Comparison of ENCODE assay signal across 8 mouse cellular contexts in genomic region chr7:118855171-118855876, GRCm38 (mm10). TPM values are rescaled to one million over a fixed set of nuclear protein-coding genes. Genes with fewer than 3 reads are reported as not detected.
DNase-seq lines count a peak whose midpoint lies in the region; ATAC-seq and TF ChIP-seq lines count a peak whose summit lies in the region.

TSS of gene Iqck (plus strand) at chr7:118855752.

- peak; percentile 89 for DNase-seq in G1E (ENCODE audit: low spot score)
- DNase-seq in cerebellum, adult 18-20 months: peak; percentile 93
- peak; percentile 95 for DNase-seq in forebrain, postnatal 0 days
- DNase-seq in layer of hippocampus, adult 9-10 months (ENCODE audit: low spot score): peak; percentile 66
- DNase-seq in ovary, postnatal 10 days (ENCODE audit: low spot score): peak; percentile 89
- peak; percentile 83 to 88 for DNase-seq in thymus, postnatal 10 days (ENCODE audit: low spot score in 2 of 2)

- no peaks in the 10 kb centered on the region for H3K27me3 ChIP-seq in G1E (ENCODE audit: insufficient read depth, low read length)
- no peaks in the 10 kb centered on the region for H3K27me3 ChIP-seq in forebrain, postnatal 0 days (ENCODE audit: insufficient read depth, low read length)
- no peaks in the 10 kb centered on the region for H3K27me3 ChIP-seq in lung, embryonic 16.5 days (ENCODE audit: control insufficient read depth, insufficient read depth, low read depth, low read length)

- H3K9ac ChIP-seq in forebrain, postnatal 0 days: peak within 1 kb of the TSS; percentile 71
- peak within 1 kb of the TSS; percentile 82 for H3K9ac ChIP-seq in lung, embryonic 16.5 days (ENCODE audit: low read length)

- H3K27ac ChIP-seq in forebrain, postnatal 0 days (ENCODE audit: low read depth, low read length): peak within 1 kb of the TSS; percentile 83
- peak within 1 kb of the TSS; percentile 71 for H3K27ac ChIP-seq in lung, embryonic 16.5 days (ENCODE audit: low read length)

- TF ChIP-seq CTCF in G1E (IDR thresholded peaks at IDR 0.05; ENCODE audit: low read depth, low read length): no peak
- 0 out of 2 replicates have a peak, but pooled peaks have one; percentile 11 for TF ChIP-seq CTCF in forebrain, postnatal 0 days (IDR thresholded peaks at IDR 0.05; ENCODE audit: low read depth)

- peaks cover 55% of the 10 kb centered on the region for H3K36me3 ChIP-seq in G1E (replicated peaks)
- peaks cover 22% of the 10 kb centered on the region for H3K36me3 ChIP-seq in forebrain, postnatal 0 days (ENCODE audit: insufficient read depth)
- peaks cover 7% of the 10 kb centered on the region for H3K36me3 ChIP-seq in lung, embryonic 16.5 days (ENCODE audit: control insufficient read depth, insufficient read depth, low read length)

- peak; percentile 84 for ATAC-seq in G1E (ENCODE audit: extremely low read depth, insufficient number of reproducible peaks, low FRiP score, poor library complexity, severe bottlenecking)
- ATAC-seq in forebrain, postnatal 0 days: peak; percentile 99
- peak; percentile 93 to 95 for ATAC-seq in hematopoietic stem cell, adult 5-6 weeks (replicated peaks in 1 of 2; ENCODE audit: insufficient read depth in 1 of 2, low FRiP score in 2 of 2, low TSS enrichment in 1 of 2, low read depth in 1 of 2, poor library complexity in 2 of 2, severe bottlenecking in 2 of 2)
- peak; percentile 98 for ATAC-seq in lung, embryonic 16.5 days (ENCODE audit: low read depth)

- no peaks in the 10 kb centered on the region for H3K9me3 ChIP-seq in G1E (replicated peaks)
- no peaks in the 10 kb centered on the region for H3K9me3 ChIP-seq in forebrain, postnatal 0 days (ENCODE audit: low read length)
- no peaks in the 10 kb centered on the region for H3K9me3 ChIP-seq in lung, embryonic 16.5 days (ENCODE audit: control insufficient read depth, low read length)

- peak within 1 kb of the TSS; percentile 89 for H3K4me3 ChIP-seq in G1E (ENCODE audit: low read depth, low read length)
- peak within 1 kb of the TSS; percentile 77 for H3K4me3 ChIP-seq in forebrain, postnatal 0 days (ENCODE audit: low read depth, low read length)
- H3K4me3 ChIP-seq in lung, embryonic 16.5 days (ENCODE audit: low read length): peak within 1 kb of the TSS; percentile 87

- peaks cover 59% of the 10 kb centered on the region for H3K4me1 ChIP-seq in G1E (ENCODE audit: insufficient read depth, low read depth, low read length)
- H3K4me1 ChIP-seq in forebrain, postnatal 0 days (ENCODE audit: insufficient read depth): peaks cover 12% of the 10 kb centered on the region
- peaks cover 15% of the 10 kb centered on the region for H3K4me1 ChIP-seq in lung, embryonic 16.5 days (replicated peaks; ENCODE audit: control insufficient read depth, insufficient read depth, low read length)

- under 1% methylated on average over 57 of the region's 57 CpGs for WGBS in forebrain, postnatal 0 days
- WGBS in lung, embryonic 16.5 days: under 1% methylated on average over 52 of the region's 57 CpGs

- H3K4me2 ChIP-seq in forebrain, postnatal 0 days (ENCODE audit: low read depth): peak within 1 kb of the TSS; percentile 70
- H3K4me2 ChIP-seq in lung, embryonic 16.5 days (ENCODE audit: low read depth, low read length): peak within 1 kb of the TSS; percentile 88

RNA-seq across cellular contexts. Expression of gene Iqck, which starts in this region (rescaled TPM):
- 1.7 TPM in 1 of 2 replicates, not detected in the other for total RNA-seq in G1E (2014; fragmentation: Nextera tagmentation)
- total RNA-seq in G1E (2017): 0.93 and 1.3 TPM in 2 replicates
- 0.16 and 0.26 TPM in 2 replicates for polyA plus RNA-seq in G1E (2012)
- 7.1 and 7.2 TPM in 2 replicates for total RNA-seq in forebrain, postnatal 0 days (2014; rRNA removed)
- 4.6 and 6.2 TPM in 2 replicates for polyA plus RNA-seq in forebrain, postnatal 0 days (2015; fragmentation: Nextera tagmentation; extraction: Ambion mirVana)
- 0.99 and 2.0 TPM in 2 replicates for total RNA-seq in hematopoietic stem cell, adult 5-6 weeks (2017)
- polyA plus RNA-seq in lung, embryonic 16.5 days (2015; fragmentation: Nextera tagmentation; extraction: Ambion mirVana): 3.7 and 4.6 TPM in 2 replicates

Comparison
In these comparisons a context has a peak if more than half of its experiments do, and no peak if none do; other contexts are left out.
1. Peak in every context shown above with its lines: DNase-seq, ATAC-seq, H3K4me3 ChIP-seq and H3K27ac ChIP-seq.